Mouse (Mus musculus) 3134 (cell line): ENCODE measurements around the gene Slc29a1.
A peak's percentile ranks its signal among the peaks of the same experiment; 100 is the strongest.

ENCODE experiments used
- DNase-seq: peaks from one replicate; pipeline ENCODE4 v3.0.0-alpha.2; 2011; ENCODE audit warnings: low spot score; ENCODE audit not compliant: insufficient read length; ENCODE audit errors: extremely low read depth

Gene Slc29a1

DNA sequence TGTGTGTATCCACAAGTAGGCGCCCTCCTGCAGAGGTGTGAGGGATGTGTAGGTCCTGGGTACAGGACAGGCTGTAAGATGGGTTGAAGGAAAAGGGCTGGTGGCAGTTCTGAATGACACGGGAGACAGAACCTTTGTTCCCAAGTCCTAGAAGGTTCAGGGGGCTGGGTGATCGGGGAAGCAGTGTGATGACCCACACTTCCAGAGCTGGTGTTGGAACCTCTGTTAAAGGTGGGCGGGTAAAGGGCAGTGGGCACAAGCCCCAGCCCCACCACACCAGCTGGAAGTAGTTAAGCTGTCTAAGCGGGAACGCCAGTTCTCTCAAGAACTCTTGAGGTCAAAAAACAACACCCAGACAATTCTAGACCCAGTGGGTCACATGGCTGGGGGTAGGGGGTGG is 9.0 kb downstream of the Slc29a1 start:
- DNase-seq = no peak

DNA sequence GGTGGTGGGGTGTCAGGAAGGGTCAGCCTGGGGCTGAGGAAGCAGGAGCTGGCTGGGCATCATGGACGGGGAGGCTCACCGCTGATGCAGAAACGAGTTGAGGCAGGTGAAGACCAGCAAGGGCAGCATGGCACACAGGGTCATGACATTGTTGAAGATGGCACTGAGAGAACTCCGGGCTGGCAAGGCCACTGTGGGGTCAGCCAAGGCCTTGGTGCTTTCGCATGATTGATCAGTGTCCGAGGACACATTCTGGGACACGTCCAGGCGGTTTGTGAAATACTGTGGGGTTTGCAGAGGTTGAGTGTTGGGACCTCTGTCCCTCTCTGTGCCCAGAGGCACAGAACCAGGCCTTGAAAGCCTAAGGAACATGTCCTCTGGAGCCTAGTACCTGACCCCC is 9.6 kb downstream of the Slc29a1 start:
- no peak for DNase-seq

DNA sequence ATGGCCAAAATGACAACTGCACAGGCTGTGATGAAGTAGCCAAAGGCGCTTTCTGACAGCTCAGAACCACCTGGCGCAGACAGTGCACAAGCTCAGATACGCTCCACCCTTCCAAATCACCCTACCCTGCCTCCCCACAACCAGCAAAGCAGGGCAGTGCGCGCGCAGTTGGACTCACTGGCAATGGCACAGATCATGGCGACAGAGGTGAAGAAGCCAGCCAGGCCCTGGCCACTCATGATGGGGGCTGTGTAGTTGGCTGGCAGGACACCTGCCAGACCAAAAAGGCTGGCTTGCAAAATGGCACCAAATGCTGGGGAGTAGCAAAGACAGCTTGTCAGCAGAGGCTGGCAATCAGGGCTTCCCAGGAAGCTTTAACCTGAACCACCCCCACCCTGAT is 10.2 kb downstream of the Slc29a1 start:
- no peak for DNase-seq

DNA sequence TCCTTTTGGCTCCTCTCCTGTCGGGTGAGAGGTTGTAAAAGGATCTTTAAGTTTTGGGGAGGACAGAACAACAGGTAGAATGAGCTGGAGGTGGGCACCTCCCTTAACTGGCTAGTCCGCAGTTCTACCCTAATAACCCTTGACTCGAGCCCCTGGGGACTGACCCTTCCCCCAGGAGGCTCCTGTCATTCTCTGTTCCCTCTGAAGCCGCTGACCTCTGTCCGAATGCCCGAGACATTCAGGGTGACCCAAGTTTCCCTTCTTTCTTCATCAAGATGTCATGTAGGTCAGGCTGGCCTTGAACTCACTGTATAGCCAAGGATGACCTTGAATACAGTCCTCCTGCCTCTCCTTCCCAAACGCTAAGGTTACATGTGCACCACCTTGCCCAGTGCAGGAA is 11.0 kb downstream of the Slc29a1 start:
- DNase-seq = no peak

DNA sequence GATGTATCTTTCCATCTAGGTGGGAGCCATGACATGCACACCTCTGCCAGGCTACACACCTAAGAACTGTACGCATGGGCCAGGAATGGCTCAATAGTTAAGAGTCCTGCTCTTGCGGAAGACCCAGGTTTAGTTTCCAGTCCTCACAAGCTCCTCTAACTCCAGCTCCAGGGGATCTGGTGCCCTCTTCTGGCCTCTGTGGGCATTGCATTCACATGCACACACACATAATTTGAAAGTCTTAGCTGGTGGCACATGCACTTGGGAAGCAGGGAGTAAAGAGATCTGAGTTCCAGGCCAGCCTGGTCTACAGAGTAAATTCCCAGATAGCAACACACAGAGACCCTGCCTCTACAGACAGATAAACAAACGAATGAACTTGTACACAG is 13.0 kb downstream of the Slc29a1 start:
- DNase-seq = no peak

DNA sequence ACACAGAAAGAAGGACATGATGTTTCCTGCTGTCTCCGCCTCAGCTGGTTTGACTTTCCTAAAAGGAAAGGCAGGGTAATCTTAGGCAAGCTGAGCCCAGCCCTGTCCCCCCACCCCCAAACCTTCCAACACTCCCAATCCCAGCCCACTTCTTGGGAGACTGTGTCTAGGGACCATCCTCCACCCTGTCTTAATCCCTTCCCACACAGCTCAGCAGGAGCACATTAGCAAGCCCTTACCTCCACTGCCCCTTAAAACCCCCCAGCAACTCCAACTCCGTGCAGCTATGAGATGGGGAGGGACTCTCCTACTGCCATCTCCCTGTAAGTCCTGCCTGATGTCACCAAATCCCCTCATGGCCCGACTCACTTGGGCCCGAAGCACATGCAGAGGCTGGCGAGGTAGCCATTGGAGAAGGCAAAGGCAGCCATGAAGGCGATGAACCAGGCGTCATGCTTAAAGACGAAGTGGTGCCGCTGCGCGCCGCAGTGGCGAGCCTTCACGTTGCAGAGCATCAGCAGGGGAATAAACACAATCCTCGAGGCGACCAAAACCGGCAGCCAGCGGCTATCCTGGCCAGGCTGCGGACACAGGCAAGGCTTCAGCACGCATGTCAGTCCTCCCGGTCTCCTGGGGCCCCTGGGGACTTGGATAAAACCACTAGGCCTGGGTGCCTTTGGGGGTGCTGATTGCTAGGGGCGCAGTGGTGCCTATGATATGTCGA is 13.5 kb downstream of the Slc29a1 start:
- DNase-seq = no peak

DNA sequence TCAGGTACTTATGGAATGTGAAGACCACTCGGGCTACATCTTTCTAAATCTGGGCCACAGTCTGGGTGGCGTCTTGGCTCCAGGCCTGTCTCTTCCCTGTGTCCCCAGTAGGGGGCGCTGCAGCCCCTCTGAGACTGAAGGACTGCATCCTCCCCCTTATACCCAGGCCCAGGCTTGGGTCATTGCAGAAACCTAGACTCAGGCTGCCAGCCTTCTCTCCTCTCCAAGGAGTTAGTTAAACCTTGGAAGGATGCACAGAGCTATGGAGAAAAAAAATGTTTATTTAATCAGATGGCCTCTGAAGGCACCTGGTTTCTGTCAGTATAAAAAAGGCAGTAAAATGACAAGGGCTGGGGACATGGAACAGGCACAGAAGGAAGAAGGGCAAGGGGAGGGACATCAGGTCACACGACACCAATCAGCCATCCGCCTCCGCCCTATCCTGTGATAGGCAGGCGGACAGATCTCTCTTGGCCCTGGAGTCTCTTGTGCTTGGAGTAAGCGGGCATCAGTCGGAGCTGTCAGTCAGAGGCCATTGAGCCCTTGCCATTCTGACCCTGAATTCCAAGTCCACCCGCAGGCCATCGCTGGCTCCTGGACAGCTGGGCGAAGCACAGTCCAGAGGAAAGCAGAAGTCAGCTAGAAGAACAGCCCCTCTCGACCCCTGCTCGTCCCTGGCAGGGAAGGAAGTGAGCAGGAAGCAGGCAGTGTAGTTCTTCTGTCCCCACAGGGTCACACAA is 14.3 kb downstream of the Slc29a1 start:
- DNase-seq = no peak

DNA sequence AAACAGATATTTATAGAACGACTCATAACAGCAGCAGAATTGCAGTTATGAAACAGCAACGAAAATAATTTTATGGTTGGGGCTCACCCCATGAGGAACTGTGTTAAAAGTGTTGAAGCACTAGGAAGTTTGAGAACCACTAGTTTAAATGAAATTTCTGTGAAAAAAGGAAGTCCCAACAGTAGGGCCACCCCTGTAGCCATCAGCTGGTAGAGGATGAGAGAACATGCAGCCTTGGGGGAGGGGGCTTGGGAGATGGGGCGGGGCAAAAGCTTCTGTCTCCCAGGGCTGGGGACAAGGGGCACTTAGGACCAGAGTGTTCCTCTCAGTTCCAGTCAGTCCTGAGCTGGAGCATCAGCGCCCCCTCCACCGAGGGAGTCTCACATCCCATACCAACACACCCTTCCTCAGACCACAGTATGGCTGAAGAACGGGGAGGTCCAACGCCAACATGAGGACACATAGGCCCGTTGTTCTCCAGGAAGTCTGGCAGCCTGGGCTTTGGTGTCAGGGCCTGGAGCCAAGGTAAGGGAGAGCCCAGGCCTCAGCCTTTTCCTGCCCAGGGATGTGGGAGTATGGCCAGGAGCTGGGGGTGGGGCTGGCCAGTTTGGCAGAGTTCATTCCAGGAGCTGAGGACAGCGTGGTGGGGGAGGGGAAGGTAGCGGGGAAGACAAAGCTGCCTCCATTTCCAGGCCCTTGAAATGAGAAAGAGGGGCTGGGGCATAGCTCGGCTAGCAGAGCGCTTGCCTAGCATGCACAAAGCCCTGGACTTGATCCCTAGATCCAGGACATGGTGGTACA is 15.1 kb downstream of the Slc29a1 start:
- DNase-seq = peak; percentile 86

DNA sequence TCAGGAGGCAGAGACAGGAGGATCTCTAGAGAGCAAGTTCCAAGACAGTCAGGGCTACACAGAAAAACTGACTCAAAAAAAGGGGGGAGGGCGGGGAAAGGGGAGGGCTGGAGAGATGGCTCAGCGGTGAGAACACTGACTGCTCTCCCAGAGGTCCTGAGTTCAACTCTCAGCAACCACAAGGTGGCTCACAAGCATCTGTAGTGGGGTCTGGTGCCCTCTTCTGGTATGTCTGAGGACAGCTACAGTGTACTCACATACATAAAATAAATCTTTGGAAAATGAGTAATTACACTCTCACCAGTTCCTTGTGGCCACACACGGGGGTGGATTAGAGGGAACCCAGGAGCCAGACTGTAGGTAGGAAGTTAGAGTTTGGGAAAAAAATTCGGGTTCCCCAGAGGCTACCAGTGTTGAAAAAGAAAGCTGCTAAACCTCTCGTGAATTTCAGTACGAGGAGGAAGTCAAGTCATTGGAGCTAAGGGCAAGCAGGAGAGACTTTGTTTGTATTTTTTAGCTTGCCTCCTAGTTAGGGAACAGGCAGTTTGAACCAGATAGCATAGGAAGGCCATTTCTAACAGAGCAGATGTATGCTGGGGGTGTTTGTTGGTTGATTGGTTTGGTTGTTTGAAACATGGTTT is 16.6 kb downstream of the Slc29a1 start:
- DNase-seq = no peak

DNA sequence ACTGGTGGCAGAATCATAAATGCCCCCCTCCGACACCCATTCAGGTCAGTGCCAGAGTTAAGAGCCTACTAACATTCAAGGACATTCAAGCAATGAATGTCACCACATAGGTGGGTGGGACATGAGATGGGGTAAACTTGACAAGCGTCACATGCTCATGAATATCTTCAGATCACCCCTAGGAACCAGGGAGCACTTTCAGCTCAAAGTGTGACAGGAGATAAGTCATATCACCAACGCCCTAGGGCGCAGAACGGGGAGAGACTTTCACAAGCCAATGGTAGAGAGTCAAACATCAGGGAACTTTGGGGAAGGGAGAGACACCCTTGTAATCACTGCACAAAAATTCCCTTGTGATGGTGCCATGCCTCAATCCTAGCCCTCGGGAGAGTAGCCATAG is 17.2 kb downstream of the Slc29a1 start:
- no peak for DNase-seq

DNA sequence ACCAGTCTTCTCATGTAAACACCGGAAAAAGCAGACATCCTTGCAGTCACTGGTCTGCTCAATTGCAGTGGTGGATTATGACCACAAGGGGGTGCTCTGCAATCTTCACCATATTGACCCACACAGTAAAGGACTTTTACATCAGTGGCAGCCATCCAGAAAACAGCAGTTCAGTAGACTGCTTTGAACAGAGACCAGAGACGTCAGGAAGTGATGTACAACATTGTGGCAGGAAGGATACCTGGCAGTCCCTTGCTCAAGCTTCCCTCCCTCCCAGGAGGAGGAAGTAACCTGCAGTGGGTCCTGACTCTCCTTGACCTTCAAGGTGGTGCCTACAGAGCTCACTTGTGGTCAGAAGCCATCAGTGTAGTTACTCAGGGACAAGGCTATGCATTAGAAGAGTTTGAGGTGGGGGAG is 17.8 kb downstream of the Slc29a1 start:
- peak; percentile 70 for DNase-seq

DNA sequence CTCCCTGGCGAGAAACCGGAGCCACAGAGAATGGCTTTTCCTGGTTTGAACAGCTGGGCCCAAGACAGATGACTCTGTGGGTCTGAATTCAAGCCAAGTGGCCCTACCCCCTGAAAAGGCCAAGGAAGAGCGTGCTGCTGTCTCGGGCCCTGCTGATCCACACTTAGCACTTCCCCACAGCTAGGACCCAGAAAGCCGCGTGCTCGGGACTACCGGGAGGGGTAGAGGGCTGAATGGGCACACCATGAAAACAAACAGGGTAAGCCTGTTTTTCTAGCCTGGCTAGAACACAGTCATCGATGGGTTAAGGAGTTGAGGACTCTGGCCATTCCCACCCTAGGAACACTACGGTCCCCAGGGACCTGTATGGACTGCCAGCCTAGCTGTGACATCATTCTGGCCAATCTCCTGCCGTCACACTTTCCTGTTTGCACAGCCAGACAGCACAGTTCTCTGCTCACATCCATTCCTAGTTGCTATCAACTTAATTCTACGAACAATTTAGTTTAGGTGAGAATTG is 18.4 kb downstream of the Slc29a1 start:
- DNase-seq = peak; percentile 77

DNA sequence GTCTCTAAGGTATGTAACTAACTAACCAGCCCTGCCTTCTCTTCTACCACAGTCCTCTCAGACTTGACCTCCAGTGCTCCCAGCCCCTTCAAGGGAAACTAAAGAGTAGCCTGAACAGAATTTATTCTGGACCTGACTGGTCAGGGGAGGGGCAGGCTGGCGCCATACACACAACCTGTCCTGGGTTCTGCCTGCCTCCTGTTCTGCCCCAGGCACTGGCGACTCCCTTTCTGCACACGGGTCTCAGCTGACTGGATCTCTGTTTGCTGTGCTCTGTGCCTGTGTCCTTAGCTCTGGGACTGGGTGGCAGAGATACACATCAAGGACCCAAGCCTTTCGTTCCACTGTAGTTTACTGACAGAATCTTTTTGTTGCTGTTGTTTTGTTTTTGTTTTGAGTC is 19.9 kb downstream of the Slc29a1 start:
- DNase-seq = no peak

DNA sequence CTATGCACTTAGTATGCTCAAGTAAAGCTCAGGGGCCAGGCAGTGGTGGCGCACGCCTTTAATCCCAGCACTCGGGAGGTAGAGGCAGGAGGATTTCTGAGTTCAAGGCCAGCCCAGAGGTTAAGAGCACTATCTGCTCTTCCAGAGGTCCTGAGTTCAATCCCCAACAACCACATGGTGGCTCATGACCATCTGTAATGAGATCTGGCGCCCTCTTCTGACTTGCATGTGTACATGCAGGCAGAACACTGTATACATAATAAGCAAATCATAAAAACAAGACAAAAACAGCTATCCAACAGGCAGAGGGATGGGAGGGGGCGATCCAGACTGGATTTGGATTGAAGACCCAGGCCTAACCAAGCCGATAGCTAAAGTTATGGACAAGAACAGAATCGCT is 20.6 kb downstream of the Slc29a1 start:
- no peak for DNase-seq

DNA sequence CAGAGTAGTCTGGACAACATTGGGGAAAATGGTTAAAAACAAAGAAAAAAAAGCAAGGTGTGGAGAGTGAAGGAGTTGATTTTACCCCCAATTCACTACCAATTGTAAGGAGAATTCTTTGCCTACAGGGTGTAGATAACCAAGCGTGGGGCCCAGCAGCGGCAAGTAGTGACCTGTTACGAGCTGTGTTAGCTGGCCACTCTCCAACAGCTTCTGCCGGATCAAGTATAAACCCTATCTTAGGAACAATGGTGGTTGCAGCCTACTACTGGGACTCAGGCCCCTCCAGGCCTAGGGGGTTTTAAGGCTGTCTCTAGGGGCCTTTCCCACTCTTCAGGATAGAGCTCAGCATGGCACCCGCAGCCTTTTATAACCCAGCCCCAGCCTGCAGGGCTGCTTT is 21.2 kb downstream of the Slc29a1 start:
- DNase-seq = no peak

DNA sequence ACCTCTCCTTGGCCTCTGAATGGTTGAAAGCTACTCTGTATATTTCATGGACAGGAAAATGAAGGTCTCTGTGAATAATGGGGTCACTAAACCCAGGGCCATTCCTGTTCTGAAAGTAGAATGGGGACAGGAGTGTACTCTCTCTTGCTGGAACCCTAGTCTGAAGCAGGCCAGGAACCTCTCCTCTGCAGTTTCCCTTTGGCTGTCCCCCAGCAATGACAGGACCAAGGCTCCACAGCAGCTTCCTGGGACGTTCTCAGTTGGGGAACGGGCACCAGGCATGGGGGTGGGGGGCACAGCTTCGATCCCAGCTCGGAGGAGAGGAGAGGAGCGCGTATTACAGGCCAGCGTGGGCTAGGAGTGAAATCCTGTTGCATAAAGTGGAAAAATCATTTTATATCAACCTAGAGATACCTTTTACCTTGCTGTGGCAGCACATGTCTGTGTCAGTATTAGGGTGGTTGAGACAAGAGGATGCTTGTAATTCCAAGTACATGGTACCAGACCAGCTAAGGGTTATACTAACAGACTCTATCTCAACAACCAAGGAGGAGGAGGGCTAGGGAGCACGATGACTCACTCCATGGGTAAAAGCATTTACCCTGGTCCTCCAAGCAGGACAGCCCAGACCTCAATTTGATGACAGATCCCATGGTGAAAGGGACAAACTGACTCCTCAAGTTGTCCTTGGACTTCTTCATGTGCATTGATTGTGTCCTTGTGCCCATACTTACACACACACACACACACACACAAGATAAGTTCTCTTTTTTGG is 24.1 kb downstream of the Slc29a1 start:
- no peak for DNase-seq

DNA sequence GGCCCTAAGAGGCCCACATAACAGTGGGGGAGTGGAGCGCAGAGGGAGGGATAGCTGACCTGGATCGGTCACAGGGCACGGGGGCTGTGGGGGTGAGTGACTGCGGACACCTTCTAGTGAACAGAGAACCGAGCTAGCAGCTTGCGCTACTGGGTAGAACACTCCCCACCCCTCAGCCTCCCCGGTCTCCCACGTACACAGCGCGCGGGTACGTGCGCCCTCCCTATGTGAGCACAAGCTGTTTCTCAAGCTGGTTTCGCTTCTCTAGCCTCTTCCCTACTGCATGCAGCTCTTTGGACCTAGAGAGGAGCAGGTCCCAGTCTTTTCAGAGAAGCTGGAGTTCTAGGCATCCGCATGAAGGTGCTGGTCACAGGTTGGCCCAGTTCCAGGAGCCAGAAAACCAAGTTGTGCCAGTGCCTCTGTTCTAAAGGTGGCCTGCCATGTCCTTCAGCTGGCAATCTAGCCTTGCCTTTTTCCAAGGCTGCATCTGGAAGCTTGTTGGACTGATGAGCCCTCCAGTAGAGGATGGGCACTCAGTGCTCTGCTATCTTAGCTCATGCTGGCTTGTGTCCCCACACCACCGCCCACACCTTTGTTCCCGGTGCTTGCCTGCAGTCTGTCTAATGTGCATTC is 25.2 kb downstream of the Slc29a1 start:
- no peak for DNase-seq

DNA sequence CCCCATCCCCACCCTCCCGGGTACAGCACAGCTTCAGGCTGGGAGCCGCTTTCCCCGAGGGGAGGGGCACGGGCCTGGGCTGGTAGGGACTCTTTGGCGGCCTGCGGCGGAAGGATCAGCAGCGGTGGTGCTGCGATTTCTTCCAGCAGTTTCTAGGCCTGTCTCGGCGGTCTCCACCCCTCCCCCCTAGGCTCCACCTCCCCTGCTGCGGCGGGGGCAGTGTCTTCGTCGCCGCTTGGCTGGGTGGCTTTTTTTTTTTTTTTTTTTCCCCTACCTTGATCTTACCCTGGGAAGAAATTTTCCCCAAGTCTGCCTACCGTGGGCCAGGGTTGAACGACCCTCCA is 25.7 kb downstream of the Slc29a1 start:
- peak; percentile 96 for DNase-seq

DNA sequence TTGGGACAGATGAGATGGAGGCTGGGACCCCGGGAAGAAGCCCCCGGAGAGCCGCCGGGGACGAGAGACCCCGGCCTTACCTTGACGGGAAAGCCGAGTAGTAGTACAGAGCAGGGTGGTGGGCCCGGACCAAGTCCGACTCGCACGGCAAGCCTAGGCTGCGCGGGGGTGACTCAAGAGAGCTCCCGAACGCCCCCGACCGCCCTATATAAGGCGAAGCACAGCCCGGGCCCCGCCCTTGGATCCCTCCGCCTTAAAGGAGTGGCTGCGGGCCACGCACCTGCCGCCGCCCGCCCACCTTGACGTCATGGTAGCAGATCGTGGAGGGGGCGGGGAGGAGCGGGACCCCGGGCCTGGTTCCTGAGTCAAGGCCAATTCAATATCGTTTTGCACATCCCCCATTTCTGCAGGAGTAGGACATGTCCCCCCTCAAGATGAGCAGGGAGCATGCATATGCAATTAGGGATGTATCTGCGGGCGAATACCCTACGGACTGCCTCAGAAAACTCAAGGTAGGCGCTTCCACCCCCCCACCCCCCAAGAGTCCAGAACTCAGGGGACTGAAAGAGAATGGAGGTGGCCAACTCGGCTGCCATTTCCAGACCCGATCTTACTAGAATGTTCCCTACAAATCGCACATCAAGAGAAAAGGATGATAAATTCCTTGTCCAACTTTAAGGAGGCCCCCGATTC is 26.2 kb downstream of the Slc29a1 start, which contains the start of gene Hsp90ab1:
Hsp90ab1 (minus strand) TSS at position 185 of the 693 bp plus-strand sequence.
- peak; percentile 96 for DNase-seq
